Mouse (Mus musculus): ENCODE results near the gene Copz1. TPM values are rescaled to one million over a fixed set of nuclear protein-coding genes. Genes with fewer than 3 reads are reported as not detected.

The Copz1 gene
- polyA plus RNA-seq, 1 experiment from 2014 or later: 231 TPM

DNA sequence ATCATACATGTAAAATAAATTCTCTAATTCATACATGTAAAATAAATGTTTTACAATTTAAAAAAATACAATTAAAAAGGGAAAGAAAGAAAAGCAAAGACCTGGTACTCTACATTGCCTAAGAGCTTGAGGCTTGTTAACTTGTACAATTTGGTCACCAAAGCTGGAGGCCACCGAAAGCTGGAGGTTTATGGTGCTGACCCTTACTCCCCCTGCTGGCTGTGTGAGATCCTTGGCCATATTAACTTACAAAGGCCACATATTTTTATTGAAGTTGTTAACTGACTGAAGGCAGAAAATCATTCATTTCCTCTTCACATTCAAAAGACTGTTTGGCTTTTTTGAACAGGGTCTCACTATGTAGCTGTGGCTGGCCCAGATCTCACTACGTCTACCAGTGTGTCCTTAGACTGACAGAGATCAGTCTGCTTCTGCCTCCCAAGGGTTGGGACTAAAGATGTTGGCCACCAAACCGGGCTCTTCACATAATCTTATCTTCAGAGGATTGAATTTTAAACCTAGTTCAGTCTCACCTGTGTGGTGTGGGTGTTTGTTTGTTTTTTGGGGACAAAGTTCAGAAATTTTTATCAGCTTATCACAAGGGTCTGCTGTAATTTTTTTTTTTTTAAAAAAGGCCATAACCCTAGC, 8.4 kb downstream of the Copz1 start:
- peak; percentile 62 for DNase-seq
- no peak overlapping the region for H3K4me2 ChIP-seq (ENCODE audit: low read length)
- 79% methylated on average over 3 of the region's 3 CpGs for WGBS
- no peak for ATAC-seq (ENCODE audit: low FRiP score, low TSS enrichment)
- H3K36me3 ChIP-seq (ENCODE audit: control insufficient read depth, insufficient read depth, low read length): no peaks in the 10 kb centered on the region
- no peak overlapping the region for H3K4me3 ChIP-seq (replicated peaks; ENCODE audit: low read depth, low read length)
- no peaks in the 10 kb centered on the region for H3K9me3 ChIP-seq (ENCODE audit: control insufficient read depth, low read length)
- H3K27ac ChIP-seq (replicated peaks; ENCODE audit: low read depth, low read length): no peak overlapping the region
- no peaks in the 10 kb centered on the region for H3K27me3 ChIP-seq (ENCODE audit: control insufficient read depth, insufficient read depth, low read length)
- peaks cover 7% of the 10 kb centered on the region; the same call in 1 of the 2 replicates for H3K4me1 ChIP-seq (ENCODE audit: control insufficient read depth, insufficient read depth, low read length)
- H3K9ac ChIP-seq (replicated peaks; ENCODE audit: low read length): no peak overlapping the region

GRCm38 (mm10) chr15:103281465-103282205, 9.1 kb downstream of the Copz1 start:
- H3K4me3 ChIP-seq (replicated peaks; ENCODE audit: low read depth, low read length): no peak overlapping the region
- WGBS: 91% methylated on average over 3 of the region's 3 CpGs
- H3K27ac ChIP-seq (replicated peaks; ENCODE audit: low read depth, low read length): no peak overlapping the region
- no peaks in the 10 kb centered on the region for H3K27me3 ChIP-seq (ENCODE audit: control insufficient read depth, insufficient read depth, low read length)
- no peak overlapping the region for H3K9ac ChIP-seq (replicated peaks; ENCODE audit: low read length)
- ATAC-seq (ENCODE audit: low FRiP score, low TSS enrichment) (no peak), DNase-seq (no peak)
- peaks cover 9% of the 10 kb centered on the region; the same call in 1 of the 2 replicates for H3K4me1 ChIP-seq (ENCODE audit: control insufficient read depth, insufficient read depth, low read length)
- no peaks in the 10 kb centered on the region for H3K36me3 ChIP-seq (ENCODE audit: control insufficient read depth, insufficient read depth, low read length)
- no peak overlapping the region for H3K4me2 ChIP-seq (ENCODE audit: low read length)
- no peaks in the 10 kb centered on the region for H3K9me3 ChIP-seq (ENCODE audit: control insufficient read depth, low read length)

- Histone ChIP-seq H3K27ac (replicated peaks; ENCODE audit: low read depth, low read length) (no peak overlapping the region), H3K4me1 (ENCODE audit: control insufficient read depth, insufficient read depth, low read length) (peaks cover 9% of the 10 kb centered on the region; the same call in 1 of the 2 replicates), H3K4me2 (ENCODE audit: low read length) (no peak overlapping the region), H3K36me3 (ENCODE audit: control insufficient read depth, insufficient read depth, low read length) (0 out of 2 replicates have a peak, but pooled peaks cover 10% of the 10 kb centered on the region), H3K4me3 (replicated peaks; ENCODE audit: low read depth, low read length) (no peak overlapping the region), H3K27me3 (ENCODE audit: control insufficient read depth, insufficient read depth, low read length) (no peaks in the 10 kb centered on the region), H3K9me3 (ENCODE audit: control insufficient read depth, low read length) (no peaks in the 10 kb centered on the region), H3K9ac (replicated peaks; ENCODE audit: low read length) (no peak overlapping the region)
- DNase-seq (peak; percentile 72), ATAC-seq (ENCODE audit: low FRiP score, low TSS enrichment) (no peak)
- WGBS: 49% methylated on average over 3 of the region's 3 CpGs
These were observed 11.6 kb downstream of the Copz1 start for GRCm38 (mm10) chr15:103284066-103284465.

GRCm38 (mm10) chr15:103284647-103285046, 12.1 kb downstream of the Copz1 start:
- 47% methylated on average over 2 of the region's 2 CpGs for WGBS
- H3K27me3 ChIP-seq (ENCODE audit: control insufficient read depth, insufficient read depth, low read length): no peaks in the 10 kb centered on the region
- H3K4me1 ChIP-seq (ENCODE audit: control insufficient read depth, insufficient read depth, low read length): peaks cover 11% of the 10 kb centered on the region
- no peaks in the 10 kb centered on the region for H3K9me3 ChIP-seq (ENCODE audit: control insufficient read depth, low read length)
- no peak overlapping the region for H3K4me2 ChIP-seq (ENCODE audit: low read length)
- no peak overlapping the region for H3K4me3 ChIP-seq (replicated peaks; ENCODE audit: low read depth, low read length)
- H3K9ac ChIP-seq (replicated peaks; ENCODE audit: low read length): no peak overlapping the region
- ATAC-seq (ENCODE audit: low FRiP score, low TSS enrichment) (no peak), DNase-seq (no peak)
- H3K27ac ChIP-seq (replicated peaks; ENCODE audit: low read depth, low read length): peak overlapping the region; percentile 28; the same call in 1 of the 2 replicates
- H3K36me3 ChIP-seq (ENCODE audit: control insufficient read depth, insufficient read depth, low read length): peaks cover 15% of the 10 kb centered on the region; the same call in 1 of the 2 replicates

GRCm38 (mm10) chr15:103285778-103286417, 13.4 kb downstream of the Copz1 start:
- Histone ChIP-seq H3K9ac (replicated peaks; ENCODE audit: low read length) (no peak overlapping the region; the same call in 1 of the 2 replicates), H3K9me3 (ENCODE audit: control insufficient read depth, low read length) (no peaks in the 10 kb centered on the region), H3K4me1 (ENCODE audit: control insufficient read depth, insufficient read depth, low read length) (peaks cover 14% of the 10 kb centered on the region), H3K36me3 (ENCODE audit: control insufficient read depth, insufficient read depth, low read length) (peaks cover 23% of the 10 kb centered on the region), H3K27ac (replicated peaks; ENCODE audit: low read depth, low read length) (peak overlapping the region; percentile 33), H3K4me2 (ENCODE audit: low read length) (no peak overlapping the region), H3K4me3 (replicated peaks; ENCODE audit: low read depth, low read length) (no peak overlapping the region), H3K27me3 (ENCODE audit: control insufficient read depth, insufficient read depth, low read length) (no peaks in the 10 kb centered on the region)
- DNase-seq: peak; percentile 75
- ATAC-seq (ENCODE audit: low FRiP score, low TSS enrichment): no peak; the same call in 1 of the 2 replicates
- WGBS: 73% methylated on average over 1 of the region's 1 CpGs

GRCm38 (mm10) chr15:103289600-103289999, 17.1 kb downstream of the Copz1 start:
- Histone ChIP-seq H3K4me1 (ENCODE audit: control insufficient read depth, insufficient read depth, low read length) (peaks cover 14% of the 10 kb centered on the region), H3K27ac (replicated peaks; ENCODE audit: low read depth, low read length) (peak overlapping the region; percentile 49), H3K9me3 (ENCODE audit: control insufficient read depth, low read length) (no peaks in the 10 kb centered on the region), H3K4me3 (replicated peaks; ENCODE audit: low read depth, low read length) (no peak overlapping the region), H3K9ac (replicated peaks; ENCODE audit: low read length) (no peak overlapping the region), H3K36me3 (ENCODE audit: control insufficient read depth, insufficient read depth, low read length) (peaks cover 49% of the 10 kb centered on the region), H3K27me3 (ENCODE audit: control insufficient read depth, insufficient read depth, low read length) (no peaks in the 10 kb centered on the region), H3K4me2 (ENCODE audit: low read length) (no peak overlapping the region)
- DNase-seq: no peak
- 32% methylated on average over 5 of the region's 5 CpGs for WGBS
- ATAC-seq (ENCODE audit: low FRiP score, low TSS enrichment): no peak

GRCm38 (mm10) chr15:103290417-103290816, 17.9 kb downstream of the Copz1 start:
- no peak for ATAC-seq (ENCODE audit: low FRiP score, low TSS enrichment)
- 85% methylated on average over 6 of the region's 6 CpGs for WGBS
- Histone ChIP-seq H3K4me1 (ENCODE audit: control insufficient read depth, insufficient read depth, low read length) (peaks cover 12% of the 10 kb centered on the region), H3K27ac (replicated peaks; ENCODE audit: low read depth, low read length) (no peak overlapping the region), H3K4me3 (replicated peaks; ENCODE audit: low read depth, low read length) (no peak overlapping the region), H3K27me3 (ENCODE audit: control insufficient read depth, insufficient read depth, low read length) (no peaks in the 10 kb centered on the region), H3K4me2 (ENCODE audit: low read length) (no peak overlapping the region), H3K9ac (replicated peaks; ENCODE audit: low read length) (no peak overlapping the region), H3K36me3 (ENCODE audit: control insufficient read depth, insufficient read depth, low read length) (peaks cover 52% of the 10 kb centered on the region), H3K9me3 (ENCODE audit: control insufficient read depth, low read length) (no peaks in the 10 kb centered on the region)
- DNase-seq: no peak

DNA sequence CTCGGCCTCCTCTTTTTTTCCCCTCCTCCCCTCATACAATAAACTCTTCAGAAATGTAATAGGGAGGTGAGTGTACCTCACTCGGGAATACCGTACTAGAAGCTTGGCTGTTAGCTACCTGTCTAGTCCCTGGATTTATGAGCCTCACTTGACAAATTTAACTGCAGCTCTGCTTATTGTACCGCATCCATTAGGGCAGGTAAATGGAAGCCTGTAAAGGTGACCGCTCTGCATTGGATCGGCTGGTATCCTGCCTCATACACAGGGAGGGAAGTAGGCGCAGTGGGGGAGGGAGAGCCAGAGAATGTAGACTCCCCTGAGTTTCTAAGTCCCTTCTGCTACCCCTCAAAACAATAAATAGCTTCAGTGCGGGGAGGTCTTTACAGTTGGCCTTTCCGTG, 18.3 kb downstream of the Copz1 start:
- DNase-seq (no peak), ATAC-seq (ENCODE audit: low FRiP score, low TSS enrichment) (no peak)
- peaks cover 7% of the 10 kb centered on the region for H3K4me1 ChIP-seq (ENCODE audit: control insufficient read depth, insufficient read depth, low read length)
- WGBS: 96% methylated on average over 9 of the region's 9 CpGs
- no peak overlapping the region for H3K4me3 ChIP-seq (replicated peaks; ENCODE audit: low read depth, low read length)
- no peaks in the 10 kb centered on the region for H3K27me3 ChIP-seq (ENCODE audit: control insufficient read depth, insufficient read depth, low read length)
- no peak overlapping the region for H3K27ac ChIP-seq (replicated peaks; ENCODE audit: low read depth, low read length)
- H3K4me2 ChIP-seq (ENCODE audit: low read length): no peak overlapping the region
- no peaks in the 10 kb centered on the region for H3K9me3 ChIP-seq (ENCODE audit: control insufficient read depth, low read length)
- peaks cover 52% of the 10 kb centered on the region for H3K36me3 ChIP-seq (ENCODE audit: control insufficient read depth, insufficient read depth, low read length)
- H3K9ac ChIP-seq (replicated peaks; ENCODE audit: low read length): no peak overlapping the region

Measured in midbrain, embryonic 14.5 days (tissue).